Mouse (Mus musculus): ENCODE results near the gene Arvcf.

GRCm38 (mm10) chr16:18383045-18383726 lies 35.2 kb downstream of the Arvcf start:
- TF ChIP-seq USF1 (IDR thresholded peaks at IDR 0.05; ENCODE audit: low read depth) (no peak), CTCF (IDR thresholded peaks at IDR 0.05; ENCODE audit: control insufficient read depth, insufficient read depth, insufficient read length) (no peak), MYOG (IDR thresholded peaks at IDR 0.05; ENCODE audit: control insufficient read depth, extremely low read depth, insufficient read length) (no peak), FOSL1 (IDR thresholded peaks at IDR 0.05; ENCODE audit: insufficient read depth, low read length, poor library complexity, severe bottlenecking) (no peak), MAX (IDR thresholded peaks at IDR 0.05) (no peak)

All from C2C12 (cell line).